Comparison of ENCODE assay signal across 29 mouse cellular contexts in the genomic region with DNA sequence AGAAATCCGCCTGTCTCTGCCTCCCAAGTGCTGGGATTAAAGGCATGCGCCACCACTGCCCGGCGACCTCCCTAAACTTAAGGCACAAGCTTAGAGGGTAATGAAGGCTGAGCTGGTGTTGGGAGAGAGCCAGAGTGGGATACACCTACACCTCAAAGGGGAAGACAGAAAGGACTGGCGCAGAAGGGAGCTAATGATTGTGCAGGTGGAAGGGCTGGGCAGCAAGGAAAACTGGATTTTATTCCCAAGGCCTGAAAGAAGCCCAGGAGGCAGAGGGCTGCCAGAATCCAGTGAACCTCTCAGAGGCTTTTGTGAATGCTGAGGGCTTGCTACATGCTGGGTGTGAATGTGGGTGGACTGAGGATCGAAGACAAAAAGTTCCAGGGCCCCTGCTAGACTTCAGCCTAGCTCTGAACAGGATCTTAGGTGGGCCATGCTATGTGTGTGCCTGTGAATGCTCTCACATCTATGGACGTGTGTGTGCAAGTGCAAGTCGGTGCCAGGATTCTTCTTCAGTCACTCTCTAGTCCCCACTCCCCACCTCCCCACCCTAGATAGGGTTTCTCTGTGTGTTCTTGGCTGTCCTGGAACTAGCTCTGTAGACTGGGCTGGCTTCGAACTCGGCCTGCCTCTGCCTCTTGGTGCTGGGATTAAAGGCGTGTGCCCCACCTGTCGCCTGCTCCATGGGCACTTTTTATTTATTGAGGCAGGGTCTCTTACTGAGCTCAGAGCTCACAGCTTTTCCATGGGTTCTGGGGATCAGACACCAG. TPM values are rescaled to one million over a fixed set of nuclear protein-coding genes. Genes with fewer than 3 reads are reported as not detected.
DNase-seq lines count a peak whose midpoint lies in the region; ATAC-seq and TF ChIP-seq lines count a peak whose summit lies in the region.
"Had no signal": no experiment of that assay in that cellular context is flagged by ENCODE, and none has a peak within 500 bp of the region (broad histone marks: within the 10 kb centered on the region; RNA-seq: fewer than 3 reads in every experiment).

No protein-coding gene starts in this region.

- 83% methylated on average over 12 of the region's 12 CpGs for WGBS in liver, embryonic 12.5 days (ENCODE audit: insufficient replicate concordance)

- TF ChIP-seq CTCF in gastrocnemius, adult 2 months (IDR thresholded peaks at IDR 0.05), result no peak

- no peak for ATAC-seq in liver, embryonic 12.5 days
- ATAC-seq: liver, postnatal 0 days; Patski had no signal

- no peaks in the 10 kb centered on the region for H3K9me3 ChIP-seq in liver, embryonic 12.5 days (replicated peaks)
- H3K9me3 ChIP-seq: embryonic facial prominence, embryonic 12.5 days; forebrain, embryonic 12.5 days; G1E; heart, embryonic 10.5 days; hindbrain, embryonic 12.5 days; limb, embryonic 10.5 days; neural tube, embryonic 15.5 days; stomach, embryonic 15.5 days had no signal

- H3K27me3 ChIP-seq in liver, embryonic 12.5 days (replicated peaks), result peaks cover 13% of the 10 kb centered on the region; the same call in 1 of the 2 replicates
- H3K27me3 ChIP-seq: CH12.LX; embryonic facial prominence, embryonic 12.5 days; forebrain, embryonic 12.5 days; hindbrain, embryonic 12.5 days; neural tube, embryonic 15.5 days; Patski; stomach, embryonic 15.5 days had no signal

- peak overlapping the region; percentile 75; the same call in 1 of the 2 replicates for H3K27ac ChIP-seq in gastrocnemius, adult 2 months
- H3K27ac ChIP-seq in liver, embryonic 12.5 days, result 0 out of 2 replicates have a peak overlapping the region, but pooled peaks have one; percentile 7
- H3K27ac ChIP-seq: embryonic facial prominence, embryonic 12.5 days; forebrain, embryonic 12.5 days; hindbrain, embryonic 12.5 days had no signal

- no peak overlapping the region for H3K9ac ChIP-seq in liver, embryonic 12.5 days
- H3K9ac ChIP-seq: embryonic facial prominence, embryonic 12.5 days; forebrain, embryonic 12.5 days; hindbrain, embryonic 12.5 days; liver, postnatal 0 days; neural tube, embryonic 15.5 days; stomach, embryonic 15.5 days had no signal

- H3K4me2 ChIP-seq in liver, embryonic 12.5 days, result no peak overlapping the region
- H3K4me2 ChIP-seq: embryonic facial prominence, embryonic 12.5 days; forebrain, embryonic 12.5 days; stomach, embryonic 15.5 days had no signal

- DNase-seq in gastrocnemius, adult 2 months, result no peak
- no peak for DNase-seq in gastrocnemius, postnatal 4 days (ENCODE audit: low spot score in 2 of 2)
- no peak for DNase-seq in liver
- DNase-seq in thymus, postnatal 14 days, result peak; percentile 42
- no peak for DNase-seq in thymus, postnatal 10 days (ENCODE audit: low spot score in 2 of 2)
- no peak for DNase-seq in urinary bladder, adult 2 months (ENCODE audit: low spot score)
- DNase-seq: adrenal gland, adult 2 months; B cell, adult 2 months; cerebellum, postnatal 10 days; heart, postnatal 10 days; kidney, adult 18-20 months; liver, postnatal 0 days; lung, postnatal 10 days; midbrain, embryonic 14.5 days; right cerebral cortex, adult 18-20 months; right cerebral cortex, postnatal 4 days had no signal

- intact Hi-C loops in gastrocnemius, adult 2 months (cut with DNase I), result no loop called here

- peaks cover 73% of the 10 kb centered on the region for H3K4me1 ChIP-seq in liver, embryonic 12.5 days

- no peaks in the 10 kb centered on the region for H3K36me3 ChIP-seq in liver, embryonic 12.5 days
- H3K36me3 ChIP-seq: embryonic facial prominence, embryonic 12.5 days; forebrain, embryonic 12.5 days; heart, embryonic 10.5 days; hindbrain, embryonic 12.5 days; limb, embryonic 10.5 days; neural tube, embryonic 15.5 days; stomach, embryonic 15.5 days had no signal

- H3K4me3 ChIP-seq in gastrocnemius, adult 2 months, result no peak overlapping the region
- no peak overlapping the region for H3K4me3 ChIP-seq in liver, embryonic 12.5 days
- H3K4me3 ChIP-seq: embryonic facial prominence, embryonic 12.5 days; forebrain, embryonic 12.5 days; heart, embryonic 10.5 days; hindbrain, embryonic 12.5 days; limb, embryonic 10.5 days; myocyte; neural tube, embryonic 15.5 days; stomach, embryonic 15.5 days had no signal

RNA-seq across cellular contexts. Expression of gene Slc43a2, which starts 4.9 kb away (rescaled TPM):
- 10 to 100 TPM; 19.0 to 41.6 TPM for total RNA-seq in gastrocnemius, adult 2 months (2021)
- 10 to 100 TPM; 22.2 to 25.0 TPM for total RNA-seq in gastrocnemius, postnatal 4 days (2021)
- 5.9 and 6.3 TPM in 2 replicates for polyA plus RNA-seq in liver, embryonic 12.5 days (2016; fragmentation: Nextera tagmentation; extraction: Ambion mirVana)
- polyA plus RNA-seq in urinary bladder, adult 2 months (2012; rRNA removed), result 11.3 and 12.5 TPM in 2 replicates

RNA-seq across cellular contexts. Expression of gene Scarf1, which starts 23.1 kb away (rescaled TPM):
- total RNA-seq in gastrocnemius, adult 2 months (2021), result 1 to 10 TPM; 2.4 to 5.7 TPM
- 1 to 10 TPM; 7.5 to 9.0 TPM for total RNA-seq in gastrocnemius, postnatal 4 days (2021)
- polyA plus RNA-seq in liver, embryonic 12.5 days (2016; fragmentation: Nextera tagmentation; extraction: Ambion mirVana), result 5.2 TPM in 2 replicates
- polyA plus RNA-seq in urinary bladder, adult 2 months (2012; rRNA removed), result 4.9 and 6.4 TPM in 2 replicates
- total RNA-seq: megakaryocyte-erythroid progenitor cell, adult 5-6 weeks had no signal

RNA-seq across cellular contexts. Expression of gene Rilp, which starts 26.5 kb away (rescaled TPM):
- total RNA-seq in gastrocnemius, adult 2 months (2021), result 10 to 100 TPM; 33.4 to 41.9 TPM
- 10 to 100 TPM; 16.4 to 24.5 TPM for total RNA-seq in gastrocnemius, postnatal 4 days (2021)
- polyA plus RNA-seq in liver, embryonic 12.5 days (2016; fragmentation: Nextera tagmentation; extraction: Ambion mirVana), result 0.89 and 1.2 TPM in 2 replicates
- polyA plus RNA-seq in urinary bladder, adult 2 months (2012; rRNA removed), result 6.4 and 7.2 TPM in 2 replicates

RNA-seq across cellular contexts. Expression of gene Prpf8, which starts 49.8 kb away (rescaled TPM):
- 10 to 100 TPM; 69.3 to 76.7 TPM for total RNA-seq in gastrocnemius, adult 2 months (2021)
- 10 to 100 TPM; 97.2 TPM for total RNA-seq in gastrocnemius, postnatal 4 days (2021)
- polyA plus RNA-seq in liver, embryonic 12.5 days (2016; fragmentation: Nextera tagmentation; extraction: Ambion mirVana), result 46.6 and 47.9 TPM in 2 replicates
- 75.7 and 79.3 TPM in 2 replicates for polyA plus RNA-seq in urinary bladder, adult 2 months (2012; rRNA removed)

RNA-seq across cellular contexts. Expression of gene Pitpna, which starts 51.5 kb away (rescaled TPM):
- 100 to 1,000 TPM; 151 to 206 TPM for total RNA-seq in gastrocnemius, adult 2 months (2021)
- 100 to 1,000 TPM; 106 to 117 TPM for total RNA-seq in gastrocnemius, postnatal 4 days (2021)
- 65.7 and 69.3 TPM in 2 replicates for polyA plus RNA-seq in liver, embryonic 12.5 days (2016; fragmentation: Nextera tagmentation; extraction: Ambion mirVana)
- polyA plus RNA-seq in urinary bladder, adult 2 months (2012; rRNA removed), result 148 and 178 TPM in 2 replicates
